Mouse (Mus musculus): ENCODE data around the gene Zfp710.

DNA sequence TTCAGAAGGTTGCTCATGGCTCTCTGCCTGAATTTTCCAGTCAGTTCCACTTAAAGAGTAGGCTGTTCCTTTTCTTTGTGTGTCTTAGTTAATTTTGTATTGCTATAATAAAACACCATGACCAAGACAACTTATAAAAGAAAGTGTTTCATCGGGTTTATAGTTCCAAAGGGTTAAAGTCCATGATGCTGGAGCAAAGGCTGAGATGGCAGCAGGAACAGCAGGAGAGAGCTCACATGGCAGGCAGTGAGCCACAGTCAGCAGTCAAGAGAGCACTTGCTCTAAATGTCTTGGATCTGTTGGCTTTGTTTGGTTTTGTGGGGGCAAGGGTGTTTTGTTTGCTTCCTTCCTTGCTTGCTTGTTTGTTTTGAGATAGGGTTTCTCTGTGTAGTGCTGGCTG lies 26.9 kb upstream of the Zfp710 start:
- no peak for TF ChIP-seq ZNF384 (IDR thresholded peaks at IDR 0.05; ENCODE audit: low read depth, low read length)
- TF ChIP-seq CHD2 (IDR thresholded peaks at IDR 0.05; ENCODE audit: low read depth, low read length), result no peak
- TF ChIP-seq MAFK (IDR thresholded peaks at IDR 0.05; ENCODE audit: insufficient read depth, low read depth, low read length), result no peak

Measured in ES-E14 (cell line).